Mouse (Mus musculus) bone marrow macrophage, adult 2 months (primary cell): ENCODE results near the gene Foxn3.

Source experiments
- CTCF ChIP-seq: IDR thresholded peaks from 2 replicates; pipeline ENCODE4 v1.5.1; 2012; ENCODE audit warnings: low read depth, mild to moderate bottlenecking, low read length, moderate library complexity
- POLR2A ChIP-seq: IDR thresholded peaks from 2 replicates; pipeline ENCODE4 v1.6.1; 2012; ENCODE audit warnings: mild to moderate bottlenecking, low read depth, low read length, borderline replicate concordance

GRCm38 (mm10) chr12:99415538-99415937 is 147.8 kb downstream of the Foxn3 start:
- TF ChIP-seq CTCF (no peak), POLR2A (no peak)
